Mouse (Mus musculus): ENCODE data around the gene Notum. TPM values are rescaled to one million over a fixed set of nuclear protein-coding genes. Genes with fewer than 3 reads are reported as not detected.

The Notum gene
- polyA plus RNA-seq, 1 experiment from 2014 or later: 1.3 TPM

DNA sequence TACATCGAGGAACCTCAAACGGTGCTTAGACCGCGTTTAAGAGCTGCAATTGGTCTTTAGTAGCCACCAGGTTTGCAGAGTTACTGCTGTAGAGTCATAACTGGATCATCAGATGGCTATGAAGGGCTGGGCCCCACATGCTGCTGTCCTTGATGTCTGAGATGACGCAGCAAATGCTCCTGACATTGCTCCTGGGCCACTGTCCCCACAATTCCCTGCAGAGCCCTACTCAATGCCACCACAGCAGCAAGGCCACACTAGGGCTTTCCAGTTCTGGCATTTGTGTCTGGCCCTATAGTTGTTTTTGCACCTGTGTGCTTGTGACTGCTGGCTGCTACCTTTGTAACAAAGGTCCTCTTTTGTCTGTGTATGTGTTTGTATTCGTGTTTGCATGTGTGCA, 38.2 kb downstream of the Notum start:
- no peaks in the 10 kb centered on the region for H3K27me3 ChIP-seq (ENCODE audit: control insufficient read depth, insufficient read depth, low read length)
- no peak overlapping the region for H3K4me2 ChIP-seq (ENCODE audit: low read length)
- H3K9ac ChIP-seq (replicated peaks; ENCODE audit: low read length): no peak overlapping the region
- DNase-seq (no peak), ATAC-seq (ENCODE audit: low FRiP score, low TSS enrichment) (no peak)
- H3K4me1 ChIP-seq (ENCODE audit: control insufficient read depth, insufficient read depth, low read length): peaks cover 14% of the 10 kb centered on the region
- no peak overlapping the region for H3K4me3 ChIP-seq (replicated peaks; ENCODE audit: low read depth, low read length)
- H3K36me3 ChIP-seq (ENCODE audit: control insufficient read depth, insufficient read depth, low read length): peaks cover 65% of the 10 kb centered on the region
- WGBS: 89% methylated on average over 6 of the region's 6 CpGs
- H3K27ac ChIP-seq (replicated peaks; ENCODE audit: low read depth, low read length): no peak overlapping the region
- H3K9me3 ChIP-seq (ENCODE audit: control insufficient read depth, low read length): no peaks in the 10 kb centered on the region

- Histone ChIP-seq H3K36me3 (ENCODE audit: control insufficient read depth, insufficient read depth, low read length) (peaks cover 52% of the 10 kb centered on the region), H3K4me3 (replicated peaks; ENCODE audit: low read depth, low read length) (no peak overlapping the region)
- ATAC-seq (ENCODE audit: low FRiP score, low TSS enrichment): no peak
Measured at GRCm38 (mm10) chr11:120620195-120620594, 40.8 kb downstream of the Notum start.

DNA sequence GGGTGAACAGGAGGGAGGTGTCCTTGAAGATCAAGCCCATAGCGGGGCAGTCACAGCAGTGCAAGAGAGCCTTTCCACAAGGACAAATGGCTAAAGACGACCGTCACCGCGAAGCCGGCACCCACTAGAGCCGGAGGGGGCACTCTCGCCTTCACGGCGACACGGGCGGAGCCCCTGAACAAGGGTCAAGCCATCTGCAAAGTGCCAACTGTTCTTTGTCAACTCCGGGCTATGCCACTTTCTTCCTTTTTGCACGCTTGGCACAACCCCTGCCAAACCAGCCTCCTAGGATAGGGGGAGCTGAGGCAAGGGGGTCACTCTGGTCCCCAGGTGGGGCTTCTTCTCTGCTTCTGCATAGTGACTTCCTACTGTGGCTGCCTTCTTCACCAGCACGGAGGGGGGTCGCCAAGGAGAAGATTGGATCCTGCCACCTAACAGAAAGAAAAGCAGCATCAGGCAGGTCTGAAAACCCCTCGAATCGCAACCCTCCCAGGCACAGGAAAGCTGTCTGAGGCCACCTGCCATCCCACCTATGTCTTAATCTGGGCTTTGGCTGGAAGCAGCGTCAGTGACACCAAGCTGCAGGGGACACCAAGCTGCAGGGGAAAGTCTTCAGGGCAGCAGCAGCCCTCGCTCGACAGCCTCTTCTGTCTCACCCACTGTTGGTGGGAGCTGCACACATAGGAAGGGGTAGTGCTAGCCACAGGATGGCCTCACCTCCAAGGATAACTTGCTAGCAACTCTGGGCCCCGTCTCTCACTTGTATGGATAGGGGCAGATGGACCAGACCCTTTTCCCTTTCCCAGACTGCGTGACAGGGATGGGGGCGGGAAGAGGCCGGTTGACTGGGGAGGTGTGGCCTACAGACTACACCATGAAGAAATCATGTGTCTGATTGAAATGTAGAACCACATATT, 42.1 kb downstream of the Notum start:
- Histone ChIP-seq H3K4me3 (replicated peaks; ENCODE audit: low read depth, low read length) (no peak overlapping the region), H3K4me2 (ENCODE audit: low read length) (no peak overlapping the region), H3K9ac (replicated peaks; ENCODE audit: low read length) (no peak overlapping the region), H3K4me1 (ENCODE audit: control insufficient read depth, insufficient read depth, low read length) (peaks cover 9% of the 10 kb centered on the region), H3K27me3 (ENCODE audit: control insufficient read depth, insufficient read depth, low read length) (no peaks in the 10 kb centered on the region), H3K9me3 (ENCODE audit: control insufficient read depth, low read length) (no peaks in the 10 kb centered on the region), H3K27ac (replicated peaks; ENCODE audit: low read depth, low read length) (peak overlapping the region; percentile 83; the same call in 1 of the 2 replicates), H3K36me3 (ENCODE audit: control insufficient read depth, insufficient read depth, low read length) (peaks cover 59% of the 10 kb centered on the region)
- no peak for DNase-seq
- 94% methylated on average over 25 of the region's 25 CpGs for WGBS
- ATAC-seq (ENCODE audit: low FRiP score, low TSS enrichment): no peak

More at GRCm38 (mm10) chr11:120620195-120620594, 40.8 kb downstream of the Notum start:
- H3K4me1 ChIP-seq (ENCODE audit: control insufficient read depth, insufficient read depth, low read length): peaks cover 17% of the 10 kb centered on the region
- H3K9ac ChIP-seq (replicated peaks; ENCODE audit: low read length): no peak overlapping the region
- no peaks in the 10 kb centered on the region for H3K9me3 ChIP-seq (ENCODE audit: control insufficient read depth, low read length)
- no peak for DNase-seq
- no peak overlapping the region for H3K4me2 ChIP-seq (ENCODE audit: low read length)
- H3K27ac ChIP-seq (replicated peaks; ENCODE audit: low read depth, low read length): no peak overlapping the region
- H3K27me3 ChIP-seq (ENCODE audit: control insufficient read depth, insufficient read depth, low read length): no peaks in the 10 kb centered on the region
- 95% methylated on average over 14 of the region's 14 CpGs for WGBS

DNA sequence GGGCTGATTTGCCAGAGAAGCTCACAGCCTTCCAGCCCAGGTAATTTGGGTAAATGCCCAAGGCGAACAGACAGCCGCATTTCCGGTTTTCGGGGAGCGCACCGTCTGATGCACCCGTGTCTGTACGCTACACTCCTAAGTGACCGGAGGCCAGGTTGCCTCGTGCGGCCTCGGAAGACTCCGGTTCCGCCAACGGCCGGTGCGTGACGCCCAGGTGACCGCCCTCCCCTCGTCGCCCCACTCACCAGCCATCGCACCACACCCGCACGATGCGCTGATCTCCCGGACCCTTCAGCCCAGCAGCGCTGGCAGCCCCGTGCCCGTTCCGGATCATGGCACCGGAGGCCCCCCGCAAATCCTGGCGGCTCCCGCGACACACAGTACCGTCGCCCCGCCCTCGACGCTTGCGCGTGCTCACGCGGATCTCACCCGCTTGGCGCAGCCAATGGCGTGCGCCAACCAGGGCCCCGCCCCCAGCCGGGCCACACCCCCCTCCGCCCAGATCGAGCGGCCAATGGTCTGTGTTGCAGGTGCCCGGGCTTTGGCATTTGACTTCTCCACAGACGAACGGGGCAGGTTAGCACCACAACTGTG, 43.4 kb downstream of the Notum start, which contains the start of gene Pcyt2:
Gene Pcyt2, minus strand, starts transcription at position 418 of the 594 bp plus-strand sequence.
- Histone ChIP-seq H3K27ac (replicated peaks; ENCODE audit: low read depth, low read length) (peak within 1 kb of the TSS; percentile 83), H3K27me3 (ENCODE audit: control insufficient read depth, insufficient read depth, low read length) (no peaks in the 10 kb centered on the region), H3K36me3 (ENCODE audit: control insufficient read depth, insufficient read depth, low read length) (peaks cover 65% of the 10 kb centered on the region), H3K9me3 (ENCODE audit: control insufficient read depth, low read length) (no peaks in the 10 kb centered on the region), H3K4me2 (ENCODE audit: low read length) (peak within 1 kb of the TSS; percentile 72), H3K9ac (replicated peaks; ENCODE audit: low read length) (peak within 1 kb of the TSS; percentile 75), H3K4me1 (ENCODE audit: control insufficient read depth, insufficient read depth, low read length) (peaks cover 7% of the 10 kb centered on the region), H3K4me3 (replicated peaks; ENCODE audit: low read depth, low read length) (peak within 1 kb of the TSS; percentile 62)
- peak; percentile 97 for DNase-seq
- ATAC-seq (ENCODE audit: low FRiP score, low TSS enrichment): peak; percentile 94
- WGBS: under 1% methylated on average over 56 of the region's 56 CpGs

- H3K27ac ChIP-seq (replicated peaks; ENCODE audit: low read depth, low read length): peak overlapping the region; percentile 83
- peak overlapping the region; percentile 72 for H3K4me2 ChIP-seq (ENCODE audit: low read length)
- ATAC-seq (ENCODE audit: low FRiP score, low TSS enrichment) (no peak), DNase-seq (no peak)
- peaks cover 7% of the 10 kb centered on the region for H3K4me1 ChIP-seq (ENCODE audit: control insufficient read depth, insufficient read depth, low read length)
- no peaks in the 10 kb centered on the region for H3K9me3 ChIP-seq (ENCODE audit: control insufficient read depth, low read length)
- WGBS: 44% methylated on average over 4 of the region's 4 CpGs
- H3K4me3 ChIP-seq (replicated peaks; ENCODE audit: low read depth, low read length): peak overlapping the region; percentile 62
- H3K9ac ChIP-seq (replicated peaks; ENCODE audit: low read length): peak overlapping the region; percentile 75
- H3K36me3 ChIP-seq (ENCODE audit: control insufficient read depth, insufficient read depth, low read length): peaks cover 65% of the 10 kb centered on the region
- H3K27me3 ChIP-seq (ENCODE audit: control insufficient read depth, insufficient read depth, low read length): no peaks in the 10 kb centered on the region
Measured at GRCm38 (mm10) chr11:120616617-120617294, 44.2 kb downstream of the Notum start.

DNA sequence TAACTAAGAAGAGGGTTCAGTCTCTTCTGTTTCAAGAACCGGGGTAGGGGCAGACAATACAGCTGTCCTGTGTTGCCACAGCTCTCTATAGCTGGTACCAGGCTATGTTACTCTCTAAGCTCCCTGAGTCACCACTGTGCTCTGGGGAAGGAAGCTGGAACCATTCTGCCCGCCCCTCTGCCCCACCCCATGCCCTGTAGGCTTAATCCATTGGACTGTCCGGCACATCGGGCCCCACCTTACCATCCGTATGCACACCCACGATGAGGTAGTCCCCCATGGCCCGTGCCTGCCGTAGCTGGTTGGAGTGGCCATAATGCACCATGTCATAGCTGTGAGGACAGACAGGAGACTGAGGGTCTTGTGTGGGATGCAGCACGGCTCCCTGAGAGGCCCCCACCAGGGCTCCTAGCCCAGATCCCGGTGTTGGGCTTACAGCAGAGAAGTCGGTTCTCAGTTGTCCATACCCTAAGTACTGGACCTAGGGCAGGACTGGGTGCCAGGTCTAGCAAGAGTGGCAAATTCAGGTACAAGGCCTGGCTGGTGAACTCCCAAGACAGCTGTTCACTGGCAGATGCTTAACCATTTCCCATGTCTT, 45.3 kb downstream of the Notum start:
- ATAC-seq (ENCODE audit: low FRiP score, low TSS enrichment) (no peak), DNase-seq (no peak)
- no peak overlapping the region for H3K4me3 ChIP-seq (replicated peaks; ENCODE audit: low read depth, low read length)
- H3K4me2 ChIP-seq (ENCODE audit: low read length): no peak overlapping the region
- no peaks in the 10 kb centered on the region for H3K9me3 ChIP-seq (ENCODE audit: control insufficient read depth, low read length)
- H3K27me3 ChIP-seq (ENCODE audit: control insufficient read depth, insufficient read depth, low read length): no peaks in the 10 kb centered on the region
- 89% methylated on average over 11 of the region's 11 CpGs for WGBS
- peaks cover 7% of the 10 kb centered on the region for H3K4me1 ChIP-seq (ENCODE audit: control insufficient read depth, insufficient read depth, low read length)
- H3K27ac ChIP-seq (replicated peaks; ENCODE audit: low read depth, low read length): no peak overlapping the region
- H3K36me3 ChIP-seq (ENCODE audit: control insufficient read depth, insufficient read depth, low read length): peaks cover 65% of the 10 kb centered on the region
- no peak overlapping the region for H3K9ac ChIP-seq (replicated peaks; ENCODE audit: low read length)

GRCm38 (mm10) chr11:120615167-120615566, 45.8 kb downstream of the Notum start:
- no peak for DNase-seq
- Histone ChIP-seq H3K4me3 (replicated peaks; ENCODE audit: low read depth, low read length) (no peak overlapping the region), H3K4me2 (ENCODE audit: low read length) (no peak overlapping the region), H3K27me3 (ENCODE audit: control insufficient read depth, insufficient read depth, low read length) (no peaks in the 10 kb centered on the region), H3K9ac (replicated peaks; ENCODE audit: low read length) (no peak overlapping the region), H3K4me1 (ENCODE audit: control insufficient read depth, insufficient read depth, low read length) (peaks cover 7% of the 10 kb centered on the region), H3K9me3 (ENCODE audit: control insufficient read depth, low read length) (no peaks in the 10 kb centered on the region), H3K27ac (replicated peaks; ENCODE audit: low read depth, low read length) (no peak overlapping the region), H3K36me3 (ENCODE audit: control insufficient read depth, insufficient read depth, low read length) (peaks cover 65% of the 10 kb centered on the region)
- WGBS: 93% methylated on average over 6 of the region's 6 CpGs
- no peak for ATAC-seq (ENCODE audit: low FRiP score, low TSS enrichment)

- H3K9ac ChIP-seq (replicated peaks; ENCODE audit: low read length): no peak overlapping the region
- no peaks in the 10 kb centered on the region for H3K9me3 ChIP-seq (ENCODE audit: control insufficient read depth, low read length)
- H3K27me3 ChIP-seq (ENCODE audit: control insufficient read depth, insufficient read depth, low read length): no peaks in the 10 kb centered on the region
- DNase-seq (no peak), ATAC-seq (ENCODE audit: low FRiP score, low TSS enrichment) (no peak)
- peaks cover 64% of the 10 kb centered on the region for H3K36me3 ChIP-seq (ENCODE audit: control insufficient read depth, insufficient read depth, low read length)
- H3K4me1 ChIP-seq (ENCODE audit: control insufficient read depth, insufficient read depth, low read length): peaks cover 7% of the 10 kb centered on the region
- H3K4me2 ChIP-seq (ENCODE audit: low read length): no peak overlapping the region
- no peak overlapping the region for H3K4me3 ChIP-seq (replicated peaks; ENCODE audit: low read depth, low read length)
- no peak overlapping the region for H3K27ac ChIP-seq (replicated peaks; ENCODE audit: low read depth, low read length)
- 85% methylated on average over 8 of the region's 8 CpGs for WGBS
Measured at GRCm38 (mm10) chr11:120613976-120614375, 47.0 kb downstream of the Notum start.

Measured in midbrain, embryonic 14.5 days (tissue).